Mouse (Mus musculus) thymus, adult 2 months (tissue): Measurements from ENCODE around the gene Pax2. TPM values are rescaled to one million over a fixed set of nuclear protein-coding genes. Genes with fewer than 3 reads are reported as not detected.

ENCODE experiments used
- DNase-seq: peaks from one replicate; pipeline ENCODE4 v3.0.0; 2021
- H3K27ac ChIP-seq: fragments of 200-500 bp; 2 replicates; pipeline ENCODE4 v1.5.1; 2012; ENCODE audit warnings: low read length, control low read depth; ENCODE audit not compliant: control insufficient read depth, insufficient read depth
- H3K27me3 ChIP-seq: fragments of 200-500 bp; 2 replicates; pipeline ENCODE4 v1.6.1; 2012; ENCODE audit warnings: mild to moderate bottlenecking, low read length, moderate library complexity, mixed read lengths; ENCODE audit not compliant: control insufficient read depth, insufficient read depth
- H3K36me3 ChIP-seq: fragments of 200-500 bp; 2 replicates; pipeline ENCODE4 v1.6.1; 2012; ENCODE audit warnings: mild to moderate bottlenecking, low read length, moderate library complexity; ENCODE audit not compliant: control insufficient read depth, insufficient read depth
- H3K4me1 ChIP-seq: fragments of 200-500 bp; replicated peaks from 2 replicates; pipeline ENCODE4 v1.6.1; 2012; ENCODE audit warnings: low read length; ENCODE audit not compliant: control insufficient read depth, insufficient read depth
- H3K4me3 ChIP-seq: fragments of 200-500 bp; 2 replicates; pipeline ENCODE4 v1.5.1; 2012; ENCODE audit warnings: mild to moderate bottlenecking, low read length, control low read depth, moderate library complexity; ENCODE audit not compliant: control insufficient read depth, insufficient read depth
- CTCF ChIP-seq: fragments of 200-500 bp; IDR thresholded peaks from 2 replicates; pipeline ENCODE4 v1.5.1; 2012; ENCODE audit warnings: mild to moderate bottlenecking, control low read depth, low read length, moderate library complexity, borderline replicate concordance; ENCODE audit not compliant: control insufficient read depth, poor library complexity, insufficient read depth; ENCODE audit errors: extremely low read depth
- POLR2A ChIP-seq: fragments of 200-500 bp; IDR thresholded peaks from 2 replicates; pipeline ENCODE4 v1.6.1; 2012; ENCODE audit warnings: mild to moderate bottlenecking, low read length, control low read depth, moderate library complexity; ENCODE audit not compliant: control insufficient read depth, poor library complexity, insufficient read depth; ENCODE audit errors: extremely low read depth
- WGBS: fragments of 180-500 bp; shearing (Covaris S2); methylation state at CpG from one replicate; pipeline ENCODE4 v1.1.7; 2018; 5-methylcytosine and 5-hydroxymethylcytosine counted together
- polyA plus RNA-seq: library from polyadenylated mRNA; depleted of rRNA; stranded (reverse); fragments of >200 nt; gene quantifications from 2 replicates; pipeline ENCODE4 v1.2.3, GENCODE M21; 2012

The Pax2 gene
- polyA plus RNA-seq, 1 experiment, result 0.12 TPM

GRCm38 (mm10) chr19:44784391-44784790 lies 28.5 kb downstream of the Pax2 start:
- TF ChIP-seq CTCF (no peak), POLR2A (no peak)
- Histone ChIP-seq H3K27me3 (no peaks in the 10 kb centered on the region), H3K36me3 (no peaks in the 10 kb centered on the region), H3K4me1 (no peaks in the 10 kb centered on the region), H3K4me3 (no peak overlapping the region), H3K27ac (no peak overlapping the region)
- WGBS, result 41% methylated on average over 4 of the region's 4 CpGs
- DNase-seq, result no peak

GRCm38 (mm10) chr19:44788488-44788887 lies 32.6 kb downstream of the Pax2 start:
- Histone ChIP-seq H3K36me3 (no peaks in the 10 kb centered on the region), H3K4me1 (no peaks in the 10 kb centered on the region), H3K4me3 (no peak overlapping the region), H3K27ac (no peak overlapping the region), H3K27me3 (no peaks in the 10 kb centered on the region)
- 92% methylated on average over 8 of the region's 8 CpGs for WGBS
- TF ChIP-seq CTCF, result no peak
- no peak for TF ChIP-seq POLR2A
- DNase-seq, result no peak

DNA sequence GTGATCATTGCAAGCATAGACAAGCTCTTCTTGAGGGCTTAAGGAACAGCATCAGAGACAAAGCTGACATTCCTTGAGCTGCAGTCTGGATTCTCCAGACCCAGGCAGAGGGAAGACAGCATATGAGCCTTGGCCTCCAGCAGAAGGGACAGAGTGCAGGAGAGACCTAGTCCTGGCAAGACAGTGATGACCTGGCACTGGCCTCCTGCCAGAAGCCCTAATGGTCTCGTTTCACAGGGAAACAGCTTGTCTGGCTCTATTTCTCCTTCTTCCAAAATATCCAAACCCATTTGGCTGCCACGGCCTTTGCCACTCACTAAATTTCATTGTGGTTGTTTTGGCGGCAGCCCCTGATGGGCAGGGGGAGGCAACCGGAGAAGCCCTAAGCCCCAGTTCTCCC lies 36.1 kb downstream of the Pax2 start:
- no peaks in the 10 kb centered on the region for H3K27me3 ChIP-seq
- H3K4me1 ChIP-seq, result no peaks in the 10 kb centered on the region
- DNase-seq, result no peak
- no peak for TF ChIP-seq POLR2A
- no peak for TF ChIP-seq CTCF
- H3K36me3 ChIP-seq, result no peaks in the 10 kb centered on the region
- H3K27ac ChIP-seq, result no peak overlapping the region
- H3K4me3 ChIP-seq, result no peak overlapping the region
- 88% methylated on average over 4 of the region's 4 CpGs for WGBS

DNA sequence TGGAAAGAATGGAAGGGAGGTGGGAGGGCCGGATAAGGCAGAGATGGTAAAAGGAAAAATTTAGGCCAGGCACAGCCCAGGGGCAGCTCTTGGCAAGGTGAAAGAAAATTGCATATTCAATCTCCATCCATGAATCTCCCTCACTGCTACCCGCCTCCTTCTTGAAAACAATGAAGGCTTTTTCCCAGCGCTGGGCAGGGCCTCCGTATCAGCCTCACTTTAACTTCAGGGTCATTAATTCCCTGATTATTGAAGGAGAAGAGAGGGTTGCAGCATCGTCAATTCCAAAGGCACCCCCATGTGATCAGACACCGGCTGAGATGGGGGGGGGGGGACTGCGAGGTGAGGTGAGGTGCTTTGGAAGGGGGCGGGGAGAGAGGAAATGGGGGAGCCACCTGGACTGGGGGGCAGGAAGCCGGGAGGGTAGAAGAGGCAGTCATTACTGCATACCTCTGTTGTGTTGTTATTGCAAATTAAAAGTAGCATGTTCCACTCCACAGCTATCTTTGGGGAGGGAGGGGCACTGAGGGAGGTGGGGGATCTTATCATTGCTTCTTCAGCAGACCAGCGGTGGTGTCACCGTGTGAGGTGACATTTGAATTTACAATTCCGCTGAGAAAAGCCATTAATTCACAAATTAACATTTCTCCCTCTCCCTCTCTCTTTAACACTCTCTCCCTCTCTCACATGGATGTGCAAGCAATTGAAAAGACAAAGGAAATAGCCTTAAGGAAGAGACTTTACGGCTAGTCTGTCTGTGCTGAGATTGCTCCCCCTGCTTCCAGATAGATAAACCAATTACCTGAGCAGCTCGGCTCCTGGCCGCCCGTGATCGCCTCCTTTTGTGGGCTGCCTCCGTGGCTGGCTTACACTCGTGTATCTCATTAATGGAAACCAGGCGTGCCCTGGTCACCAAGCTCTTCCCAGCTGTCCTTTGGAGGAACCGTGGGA lies 41.5 kb downstream of the Pax2 start:
- H3K4me3 ChIP-seq, result no peak overlapping the region
- WGBS, result 27% methylated on average over 20 of the region's 21 CpGs
- H3K4me1 ChIP-seq, result no peaks in the 10 kb centered on the region
- no peak for DNase-seq
- H3K27ac ChIP-seq, result no peak overlapping the region
- H3K36me3 ChIP-seq, result no peaks in the 10 kb centered on the region
- no peak for TF ChIP-seq CTCF
- TF ChIP-seq POLR2A, result no peak
- no peaks in the 10 kb centered on the region; the same call in 1 of the 2 replicates for H3K27me3 ChIP-seq

DNA sequence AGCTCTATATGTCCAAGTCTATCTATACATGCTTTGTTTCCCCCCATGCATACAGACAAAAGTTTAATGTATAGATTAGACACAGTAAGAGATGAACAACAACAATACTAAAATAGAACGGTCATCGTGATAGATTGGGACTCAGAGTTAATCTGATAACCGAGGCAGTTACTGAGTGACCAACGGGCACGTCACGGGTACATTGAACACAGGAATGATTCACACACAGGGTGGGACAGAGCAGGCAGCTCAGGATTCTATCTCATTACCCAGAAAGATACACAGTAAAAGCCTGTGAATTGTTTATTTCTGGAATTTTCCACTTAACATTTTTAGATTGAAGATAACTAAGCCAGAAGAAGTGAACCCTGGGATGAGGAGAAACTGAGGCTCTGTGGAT lies 42.9 kb downstream of the Pax2 start:
- Histone ChIP-seq H3K27me3 (no peaks in the 10 kb centered on the region; the same call in 1 of the 2 replicates), H3K4me3 (no peak overlapping the region), H3K4me1 (no peaks in the 10 kb centered on the region), H3K27ac (no peak overlapping the region), H3K36me3 (no peaks in the 10 kb centered on the region)
- no peak for TF ChIP-seq CTCF
- no peak for TF ChIP-seq POLR2A
- DNase-seq, result no peak
- 94% methylated on average over 6 of the region's 6 CpGs for WGBS

- Histone ChIP-seq H3K4me1 (no peaks in the 10 kb centered on the region), H3K4me3 (no peak overlapping the region), H3K36me3 (no peaks in the 10 kb centered on the region), H3K27ac (no peak overlapping the region), H3K27me3 (no peaks in the 10 kb centered on the region; the same call in 1 of the 2 replicates)
- 76% methylated on average over 5 of the region's 5 CpGs for WGBS
- no peak for DNase-seq
- TF ChIP-seq POLR2A (no peak), CTCF (no peak)
These were observed 43.3 kb downstream of the Pax2 start for GRCm38 (mm10) chr19:44799156-44799555.

GRCm38 (mm10) chr19:44800327-44800726 lies 44.5 kb downstream of the Pax2 start:
- DNase-seq, result no peak
- WGBS, result 72% methylated on average over 6 of the region's 6 CpGs
- no peaks in the 10 kb centered on the region; the same call in 1 of the 2 replicates for H3K27me3 ChIP-seq

More at GRCm38 (mm10) chr19:44800327-44800726, 44.5 kb downstream of the Pax2 start:
- Histone ChIP-seq H3K4me3 (no peak overlapping the region), H3K4me1 (no peaks in the 10 kb centered on the region), H3K27ac (no peak overlapping the region), H3K36me3 (no peaks in the 10 kb centered on the region)
- TF ChIP-seq CTCF (no peak), POLR2A (no peak)
